Mouse (Mus musculus) spleen, adult 2 months (tissue): ENCODE measurements around the gene Cyp27a1.

Source experiments
- CTCF ChIP-seq: fragments of 200-500 bp; IDR thresholded peaks from 2 replicates; pipeline ENCODE4 v1.5.1; 2011; ENCODE audit warnings: mild to moderate bottlenecking, inconsistent platforms; ENCODE audit not compliant: insufficient read depth, insufficient read length, insufficient replicate concordance; ENCODE audit errors: extremely low read depth
- POLR2A ChIP-seq: fragments of 200-500 bp; IDR thresholded peaks from 2 replicates; pipeline ENCODE4 v1.6.1; 2011; ENCODE audit warnings: low read depth, low read length, inconsistent platforms

DNA sequence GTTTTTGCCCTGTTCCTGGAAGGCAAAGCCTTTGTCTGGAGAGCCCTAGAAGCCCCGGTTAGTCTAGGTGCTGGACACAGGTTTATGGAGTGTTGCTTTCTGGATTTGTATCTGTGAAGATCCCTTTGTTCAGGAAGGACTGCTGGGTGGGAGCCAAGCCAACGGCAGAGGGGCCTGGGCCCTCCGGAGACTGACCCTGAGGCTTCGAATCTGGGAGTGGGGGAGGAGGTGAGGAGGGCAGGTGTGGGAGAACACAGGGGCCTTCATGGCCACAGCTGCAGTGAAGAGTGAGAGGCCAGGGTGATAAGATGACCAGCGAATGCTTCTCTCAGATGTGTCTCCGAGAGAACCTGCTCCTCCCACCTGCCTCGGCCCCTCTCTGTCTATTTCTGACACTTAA is 60.7 kb downstream of the Cyp27a1 start:
- TF ChIP-seq POLR2A = no peak
- no peak for TF ChIP-seq CTCF
